In the genomic region with DNA sequence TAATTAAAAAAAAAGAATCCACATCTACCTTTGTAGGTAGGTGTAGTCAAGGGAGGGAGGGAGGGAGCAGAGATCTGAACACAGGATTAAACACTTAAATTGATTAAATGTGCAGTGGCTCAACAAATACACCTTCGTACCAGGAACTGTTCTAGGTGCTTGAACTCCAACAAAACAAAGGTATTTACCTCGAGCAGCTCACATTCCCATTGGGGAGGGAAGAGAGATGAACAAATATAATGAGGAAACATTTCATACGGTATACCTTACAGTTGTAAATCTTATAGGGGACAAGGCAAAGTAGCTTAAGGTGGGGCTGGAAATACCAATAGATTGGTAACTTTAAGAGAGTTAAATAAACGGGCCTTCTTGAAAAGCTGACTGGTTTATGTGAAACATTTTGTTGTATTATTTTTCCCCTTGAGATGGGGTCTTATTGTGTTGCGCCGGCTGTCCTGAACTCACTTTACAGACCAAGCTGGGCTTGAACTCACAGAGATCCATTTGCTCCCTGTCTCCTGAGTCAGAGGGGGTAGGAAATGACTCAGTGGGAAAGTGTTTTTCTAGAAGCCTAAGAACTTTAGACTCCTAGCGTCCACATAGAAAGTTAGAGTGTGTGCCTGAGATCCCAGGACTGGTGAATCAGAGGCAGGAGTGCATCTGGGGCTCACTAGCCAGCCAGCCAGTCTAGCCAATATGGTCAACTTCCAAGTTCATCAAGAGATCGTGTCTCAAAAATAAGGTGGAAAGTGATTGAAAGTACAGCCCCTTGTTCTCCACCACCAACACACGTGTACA, we compare ENCODE assay signal across 20 mouse cellular contexts. TPM values are rescaled to one million over a fixed set of nuclear protein-coding genes. Genes with fewer than 3 reads are reported as not detected.
DNase-seq lines count a peak whose midpoint lies in the region; TF ChIP-seq lines count a peak whose summit lies in the region.
"Had no signal": no experiment of that assay in that cellular context is flagged by ENCODE, and none has a peak within 500 bp of the region (broad histone marks: within the 10 kb centered on the region; RNA-seq: fewer than 3 reads in every experiment).

No protein-coding gene starts in this region.

- H3K36me3 ChIP-seq in small intestine, adult 2 months (ENCODE audit: control insufficient read depth, insufficient read depth, low read length) = no peaks in the 10 kb centered on the region
- H3K36me3 ChIP-seq: embryonic facial prominence, embryonic 10.5 days; forebrain, embryonic 10.5 days; forebrain, embryonic 15.5 days; heart, embryonic 15.5 days; hindbrain, embryonic 10.5 days had no signal

- DNase-seq in heart, adult 11 months = peak; percentile 25
- DNase-seq in heart, postnatal 14 days = no peak
- DNase-seq in 3T3-L1 (ENCODE audit: low read depth, low spot score) = peak; percentile 64
- DNase-seq in fibroblast of lung, adult 2 months (ENCODE audit: low read depth) = peak; percentile 56
- DNase-seq in kidney, adult 8-10 months = no peak
- no peak for DNase-seq in cerebellum, adult 18-20 months
- DNase-seq in cerebellum, postnatal 25 days = no peak
- DNase-seq: adrenal gland, adult 8-10 months; adrenal gland, postnatal 36 days; cerebellum, adult 8-10 months; cerebellum, postnatal 36 days; gastrocnemius, postnatal 10 days; heart, adult 2 months had no signal

- intact Hi-C loops in heart, postnatal 14 days (cut with DNase I) = no loop called here

- H3K4me1 ChIP-seq in small intestine, adult 2 months (ENCODE audit: control insufficient read depth, insufficient read depth, insufficient read length, low read length) = peaks cover 9% of the 10 kb centered on the region

- no peak for TF ChIP-seq POLR2A in small intestine, adult 2 months (IDR thresholded peaks at IDR 0.05; ENCODE audit: low read depth, low read length)

- 54% methylated on average over 9 of the region's 9 CpGs for WGBS in small intestine, adult 2 months

- H3K27me3 ChIP-seq in small intestine, adult 2 months (ENCODE audit: control insufficient read depth, insufficient read depth, low read length) = no peaks in the 10 kb centered on the region
- H3K27me3 ChIP-seq: heart, embryonic 15.5 days had no signal

- no peak overlapping the region for H3K4me3 ChIP-seq in small intestine, adult 2 months (ENCODE audit: low read depth, low read length)
- H3K4me3 ChIP-seq: embryonic facial prominence, embryonic 10.5 days; forebrain, embryonic 10.5 days; forebrain, embryonic 15.5 days; heart, adult 2 months; heart, embryonic 15.5 days; hindbrain, embryonic 10.5 days had no signal

- peak overlapping the region; percentile 39; the same call in 1 of the 2 replicates for H3K27ac ChIP-seq in small intestine, adult 2 months (ENCODE audit: insufficient read depth, low read depth, low read length)
- H3K27ac ChIP-seq: embryonic facial prominence, embryonic 10.5 days; forebrain, embryonic 10.5 days; forebrain, embryonic 15.5 days; heart, adult 2 months; heart, embryonic 15.5 days; hindbrain, embryonic 10.5 days; hindbrain, embryonic 14.5 days had no signal

- no peak for TF ChIP-seq CTCF in small intestine, adult 2 months (IDR thresholded peaks at IDR 0.05; ENCODE audit: extremely low read depth, insufficient read length, insufficient replicate concordance, low read depth, low read length)

RNA-seq across cellular contexts. Expression of gene Baiap2l1, which starts 5.5 kb away (rescaled TPM):
- total RNA-seq in heart, postnatal 14 days (2021) = 1 to 10 TPM; 5.7 to 5.9 TPM
- polyA plus RNA-seq in small intestine, adult 2 months (2012; rRNA removed) = 31.3 and 49.1 TPM in 2 replicates

Comparison
In these comparisons a context has a peak if more than half of its experiments do, and no peak if none do; other contexts are left out.
1. DNase-seq: peak in heart, adult 11 months (single experiment), 3T3-L1 (single experiment) and fibroblast of lung, adult 2 months (single experiment); none in heart, postnatal 14 days (0 of 2), kidney, adult 8-10 months (0 of 2), cerebellum, adult 18-20 months (0 of 2) and cerebellum, postnatal 25 days (0 of 2).